Mouse (Mus musculus): Measurements from ENCODE around the gene Tanc1.

Gene Tanc1

GRCm38 (mm10) chr2:59612733-59613473 is 1.1 kb downstream of the Tanc1 start:
- CTCF ChIA-PET: interaction anchor here (0.8 kb wide), 1 partner anchor 12 kb away, joined by 3 read pairs; no protein-coding TSS in a partner anchor

- CTCF ChIA-PET: no interaction called here
Measured at GRCm38 (mm10) chr2:59613474-59614019, 1.7 kb downstream of the Tanc1 start.

GRCm38 (mm10) chr2:59616890-59617289 is 5.0 kb downstream of the Tanc1 start:
- CTCF ChIA-PET: no interaction called here

- CTCF ChIA-PET: no interaction called here
Measured at GRCm38 (mm10) chr2:59618996-59619395, 7.2 kb downstream of the Tanc1 start.

DNA sequence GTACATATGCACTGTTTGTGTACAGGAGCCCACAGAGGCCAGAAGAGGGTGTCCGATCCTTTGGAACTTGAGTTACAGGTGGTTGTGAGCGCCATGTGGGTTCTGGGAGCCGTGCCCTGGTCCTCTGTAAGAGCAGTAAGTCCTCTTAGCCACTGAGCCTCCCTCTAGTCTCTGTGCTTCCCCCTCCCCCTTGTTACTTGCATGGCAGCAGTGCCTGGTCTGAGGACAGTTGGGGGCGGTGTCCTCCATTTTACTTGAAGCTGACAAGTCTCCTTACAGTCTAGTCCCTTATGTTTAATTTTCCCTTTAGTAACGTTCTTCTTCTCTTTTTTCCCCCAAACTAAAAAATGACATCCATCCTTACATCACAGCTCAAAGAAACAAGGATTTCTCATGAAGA is 8.8 kb downstream of the Tanc1 start:
- CTCF ChIA-PET: no interaction called here

- CTCF ChIA-PET: no interaction called here
Measured at GRCm38 (mm10) chr2:59622514-59623139, 10.8 kb downstream of the Tanc1 start.

GRCm38 (mm10) chr2:59623858-59624257 is 12.0 kb downstream of the Tanc1 start:
- CTCF ChIA-PET: no interaction called here

- CTCF ChIA-PET: no interaction called here
Measured at GRCm38 (mm10) chr2:59625416-59625815, 13.6 kb downstream of the Tanc1 start.

DNA sequence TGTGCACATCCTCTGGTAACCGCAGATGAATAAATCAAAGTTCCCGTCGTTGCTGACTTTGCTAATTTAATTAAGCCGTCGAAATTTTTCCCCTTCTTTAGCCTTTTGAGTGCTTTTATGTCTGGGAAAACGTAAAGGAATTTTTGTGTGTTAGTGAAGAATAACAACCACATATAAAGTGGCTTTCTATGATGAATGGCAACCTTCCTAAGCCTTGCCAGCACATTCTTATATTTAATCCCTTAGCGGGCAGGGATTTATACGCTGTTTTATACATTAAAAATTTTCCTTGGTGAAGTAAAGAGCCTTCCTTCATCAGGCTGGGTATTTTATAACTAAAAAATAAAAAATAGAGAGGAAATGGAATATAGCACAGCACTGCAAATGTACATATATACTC is 14.1 kb downstream of the Tanc1 start:
- CTCF ChIA-PET: no interaction called here

- CTCF ChIA-PET: no interaction called here
Measured at GRCm38 (mm10) chr2:59626422-59626821, 14.6 kb downstream of the Tanc1 start.

DNA sequence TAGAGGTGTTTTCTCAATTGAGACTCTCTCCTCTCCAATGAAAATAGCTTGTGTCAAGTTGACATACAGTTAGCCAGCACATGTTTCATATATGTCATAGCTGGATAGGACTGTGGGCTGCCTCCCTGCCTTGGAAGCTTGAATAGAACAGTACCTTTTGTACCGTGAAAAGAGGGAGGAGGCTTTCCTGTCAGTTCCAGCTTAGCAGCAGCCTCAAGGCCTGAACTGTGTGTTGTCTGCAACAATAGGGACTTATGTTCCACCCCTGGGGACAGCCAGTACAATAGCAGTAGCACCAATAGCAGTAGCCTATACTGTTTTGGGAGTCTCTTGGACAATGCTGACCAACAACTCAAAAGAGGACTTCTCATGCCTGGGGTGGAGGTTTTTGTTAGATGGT is 15.7 kb downstream of the Tanc1 start:
- CTCF ChIA-PET: no interaction called here

DNA sequence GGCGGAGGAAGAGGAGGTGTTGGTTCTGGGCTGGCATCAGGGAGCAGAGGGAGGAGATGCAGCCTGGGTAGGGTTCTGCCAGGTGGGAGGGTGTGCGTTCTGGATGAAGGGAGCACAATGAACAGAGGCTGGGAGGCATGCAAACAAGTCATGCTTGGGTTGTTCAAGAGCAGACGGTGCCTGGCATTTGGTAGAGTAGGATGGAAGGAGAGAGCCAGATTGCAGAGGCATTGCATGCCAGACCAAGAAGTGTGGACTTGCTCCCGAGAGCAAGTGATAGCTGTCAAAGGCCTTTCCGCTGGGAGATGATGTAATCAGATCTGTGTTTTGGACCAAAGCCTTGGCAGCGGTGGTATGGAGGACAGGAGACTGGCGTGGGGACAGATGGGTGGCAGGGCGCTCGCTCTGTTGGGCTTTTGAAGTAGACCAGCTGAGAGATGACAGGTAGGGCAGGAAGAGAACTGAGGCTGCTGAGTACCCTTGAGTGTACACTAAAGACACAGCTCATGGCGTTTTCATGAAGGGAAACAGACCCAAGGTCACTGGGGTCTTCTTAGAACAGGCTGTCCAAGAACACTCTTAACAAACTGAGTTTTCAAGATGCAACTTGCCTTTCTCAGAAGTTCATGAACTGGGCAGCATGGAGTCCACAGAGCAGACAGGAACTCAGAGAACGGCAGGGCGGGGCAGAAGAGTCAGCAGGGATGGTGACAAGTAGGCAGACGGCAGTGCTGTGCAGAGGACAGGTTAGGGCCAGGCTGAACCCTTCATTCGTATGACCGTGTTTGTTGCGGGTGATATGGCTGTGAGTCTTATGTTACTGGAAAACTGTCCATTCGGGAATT is 16.4 kb downstream of the Tanc1 start:
- CTCF ChIA-PET: interaction anchor here (0.6 kb wide), 1 partner anchor 19 kb away, joined by 3 read pairs; no protein-coding TSS in a partner anchor

GRCm38 (mm10) chr2:59629829-59630228 is 18.0 kb downstream of the Tanc1 start:
- CTCF ChIA-PET: no interaction called here

GRCm38 (mm10) chr2:59631406-59631805 is 19.6 kb downstream of the Tanc1 start:
- CTCF ChIA-PET: no interaction called here

DNA sequence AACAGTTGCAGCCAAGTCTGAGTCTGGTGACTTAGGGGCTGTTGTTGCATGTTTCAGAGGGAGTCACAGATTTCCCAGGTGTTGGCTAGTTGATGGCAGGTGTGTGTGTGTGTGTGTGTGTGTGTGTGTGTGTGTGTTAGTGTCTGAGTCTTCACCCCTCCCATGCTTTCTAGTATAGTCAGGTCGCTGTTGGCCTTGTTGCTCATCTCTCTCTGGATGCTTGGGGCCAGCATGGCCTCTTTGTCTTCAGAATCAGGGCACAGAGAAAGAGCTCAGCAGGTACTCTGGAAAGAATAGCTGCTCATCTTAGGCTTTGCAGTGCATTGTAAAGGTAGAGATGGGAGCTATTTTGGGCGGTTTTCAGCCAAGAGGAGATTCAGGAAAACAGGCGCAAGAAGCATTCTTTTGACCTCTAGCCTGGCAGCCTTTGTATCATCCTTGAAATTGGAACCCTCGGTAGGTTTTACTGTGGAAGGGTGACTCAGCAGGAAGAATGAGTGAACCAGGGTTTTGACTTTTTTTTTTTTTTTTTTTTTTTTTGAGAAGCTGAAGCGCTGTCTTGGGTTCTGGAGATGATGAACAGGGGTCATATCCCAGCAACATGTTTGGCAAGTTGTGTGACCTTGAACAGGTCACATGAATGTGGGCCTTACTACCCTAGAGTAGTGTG is 22.1 kb downstream of the Tanc1 start:
- CTCF ChIA-PET: no interaction called here

GRCm38 (mm10) chr2:59637040-59637785 is 25.4 kb downstream of the Tanc1 start:
- CTCF ChIA-PET: interaction anchor here (0.5 kb wide), 1 partner anchor 78 kb away, joined by 4 read pairs; no protein-coding TSS in a partner anchor

- CTCF ChIA-PET: no interaction called here
Measured at GRCm38 (mm10) chr2:59642722-59643121, 30.9 kb downstream of the Tanc1 start.

GRCm38 (mm10) chr2:59644816-59645215 is 33.0 kb downstream of the Tanc1 start:
- CTCF ChIA-PET: no interaction called here

- CTCF ChIA-PET: no interaction called here
Measured at GRCm38 (mm10) chr2:59645515-59645914, 33.7 kb downstream of the Tanc1 start.

DNA sequence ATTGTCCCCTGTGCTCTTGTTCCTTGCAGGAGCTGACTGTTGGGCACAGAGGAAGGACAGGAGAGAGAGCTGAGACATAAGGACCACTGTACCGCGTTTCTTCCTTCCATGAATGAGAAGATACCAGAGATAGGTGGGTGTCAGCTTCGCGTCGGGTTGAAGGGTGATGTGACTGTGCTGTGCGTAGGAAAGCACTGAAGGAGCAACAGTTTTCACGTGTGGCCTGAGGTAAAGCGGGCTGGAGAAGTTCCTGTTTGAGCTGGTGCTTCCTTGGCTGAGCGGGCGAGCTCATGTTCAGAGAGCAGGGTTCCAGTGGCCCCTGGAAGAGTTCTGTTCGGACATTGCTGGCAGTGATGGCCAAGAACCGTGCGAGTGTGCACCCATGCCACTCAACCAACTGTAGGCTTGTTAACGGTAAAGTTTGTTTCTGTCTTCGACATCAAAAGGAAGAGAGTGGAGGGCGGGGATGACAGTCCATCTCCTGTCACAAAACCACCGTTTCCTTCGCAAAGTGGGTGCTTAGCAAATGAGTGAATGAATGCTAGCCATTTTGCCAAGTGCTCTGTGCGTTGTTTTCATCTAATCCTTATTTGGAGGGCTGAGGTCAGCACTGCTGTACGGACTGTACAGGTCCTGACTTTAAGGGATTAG is 35.0 kb downstream of the Tanc1 start:
- CTCF ChIA-PET: interaction anchor here (1.0 kb wide), 1 partner anchor 18 kb away, joined by 3 read pairs; no protein-coding TSS in a partner anchor

Data from spleen, embryonic (tissue).